Mouse (Mus musculus): ENCODE results near the gene Ttc39d. TPM values are rescaled to one million over a fixed set of nuclear protein-coding genes. Genes with fewer than 3 reads are reported as not detected.

The Ttc39d gene
- polyA plus RNA-seq, 1 experiment: 0.05 TPM

DNA sequence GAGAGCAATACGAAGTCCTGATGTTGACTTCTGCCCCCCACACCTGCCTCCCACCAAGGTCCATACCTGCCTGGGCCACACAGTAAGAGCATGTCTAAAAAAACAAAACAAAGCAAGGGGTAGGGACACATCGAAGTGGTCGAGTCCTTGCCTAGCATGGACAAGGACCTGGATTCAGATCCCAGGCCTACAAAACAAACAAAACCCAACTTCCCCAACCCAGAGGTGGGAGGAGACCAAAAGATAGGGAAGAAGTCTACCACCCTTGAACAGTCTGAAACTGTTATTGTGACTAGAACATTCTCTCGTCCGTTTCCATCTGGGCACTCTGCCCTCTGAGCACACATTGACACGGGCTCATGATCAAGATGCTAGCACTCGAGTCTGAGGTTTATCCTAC is 27.1 kb downstream of the Ttc39d start:
- 60% methylated on average over 7 of the region's 7 CpGs for WGBS
- TF ChIP-seq POLR2A (IDR thresholded peaks at IDR 0.05; ENCODE audit: low read depth, low read length): no peak
- TF ChIP-seq CTCF (conservative IDR thresholded peaks at IDR 0.05; ENCODE audit: insufficient read depth, insufficient read length, low read depth, low read length): no peak

DNA sequence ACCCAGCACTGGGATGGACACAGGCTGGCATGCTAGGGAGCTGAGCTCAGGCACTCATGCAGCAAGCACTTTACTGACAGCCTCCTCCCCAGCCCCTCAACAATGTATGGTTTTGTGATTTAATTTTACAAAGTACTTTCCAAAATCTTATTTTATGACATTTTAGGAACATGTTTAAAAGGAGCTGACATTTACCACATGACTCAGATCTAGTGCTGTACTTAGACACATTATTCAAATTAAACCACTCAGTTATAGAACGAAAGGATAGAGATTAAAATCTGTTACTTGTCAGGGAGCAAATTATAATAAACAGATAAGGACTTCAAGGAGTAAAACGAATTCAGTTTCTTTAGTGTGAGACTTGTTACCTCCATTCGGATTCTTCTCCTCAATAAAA is 28.2 kb downstream of the Ttc39d start:
- Histone ChIP-seq H3K27me3 (replicated peaks; ENCODE audit: control insufficient read depth, insufficient read depth, low read length) (no peaks in the 10 kb centered on the region), H3K4me3 (ENCODE audit: insufficient read depth, low read depth, low read length) (no peak overlapping the region), H3K27ac (ENCODE audit: insufficient read depth, low read depth, low read length) (no peak overlapping the region), H3K4me1 (ENCODE audit: control insufficient read depth, insufficient read depth, low read length) (no peaks in the 10 kb centered on the region), H3K36me3 (ENCODE audit: control insufficient read depth, insufficient read depth, low read length) (no peaks in the 10 kb centered on the region; the same call in 1 of the 2 replicates)
- TF ChIP-seq CTCF (conservative IDR thresholded peaks at IDR 0.05; ENCODE audit: insufficient read depth, insufficient read length, low read depth, low read length) (no peak), POLR2A (IDR thresholded peaks at IDR 0.05; ENCODE audit: low read depth, low read length) (no peak)
- DNase-seq: no peak
- WGBS: 66% methylated on average over 3 of the region's 3 CpGs

More for the DNA sequence above, 27.1 kb downstream of the Ttc39d start:
- H3K4me1 ChIP-seq (ENCODE audit: control insufficient read depth, insufficient read depth, low read length): no peaks in the 10 kb centered on the region
- no peak for DNase-seq
- no peak overlapping the region for H3K4me3 ChIP-seq (ENCODE audit: insufficient read depth, low read depth, low read length)
- no peaks in the 10 kb centered on the region for H3K27me3 ChIP-seq (replicated peaks; ENCODE audit: control insufficient read depth, insufficient read depth, low read length)
- H3K27ac ChIP-seq (ENCODE audit: insufficient read depth, low read depth, low read length): no peak overlapping the region
- H3K36me3 ChIP-seq (ENCODE audit: control insufficient read depth, insufficient read depth, low read length): no peaks in the 10 kb centered on the region

DNA sequence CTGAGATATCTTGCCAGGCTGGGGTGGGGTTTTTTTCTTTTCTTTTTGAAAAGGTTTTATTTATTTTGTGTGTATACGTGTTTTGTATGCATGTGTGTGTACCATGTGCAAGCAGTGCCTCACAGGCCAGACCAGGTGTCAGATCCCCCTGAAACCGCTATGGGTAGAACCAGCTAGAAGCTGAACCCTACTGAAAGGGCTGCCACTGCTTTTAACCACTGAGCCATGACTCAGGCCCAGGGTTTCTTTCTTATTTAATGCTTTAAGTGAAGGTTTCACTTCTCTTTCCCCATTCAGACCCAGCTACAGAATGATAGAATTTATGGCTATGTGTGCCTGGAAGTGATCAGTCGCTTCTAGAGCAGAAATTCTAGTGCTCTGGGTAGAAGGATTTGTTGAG is 29.5 kb downstream of the Ttc39d start:
- WGBS: 97% methylated on average over 3 of the region's 3 CpGs
- Histone ChIP-seq H3K4me3 (ENCODE audit: insufficient read depth, low read depth, low read length) (no peak overlapping the region), H3K36me3 (ENCODE audit: control insufficient read depth, insufficient read depth, low read length) (no peaks in the 10 kb centered on the region; the same call in none of the 2 replicates), H3K27ac (ENCODE audit: insufficient read depth, low read depth, low read length) (no peak overlapping the region), H3K27me3 (replicated peaks; ENCODE audit: control insufficient read depth, insufficient read depth, low read length) (no peaks in the 10 kb centered on the region), H3K4me1 (ENCODE audit: control insufficient read depth, insufficient read depth, low read length) (no peaks in the 10 kb centered on the region)
- no peak for DNase-seq
- TF ChIP-seq CTCF (conservative IDR thresholded peaks at IDR 0.05; ENCODE audit: insufficient read depth, insufficient read length, low read depth, low read length): no peak
- no peak for TF ChIP-seq POLR2A (IDR thresholded peaks at IDR 0.05; ENCODE audit: low read depth, low read length)

DNA sequence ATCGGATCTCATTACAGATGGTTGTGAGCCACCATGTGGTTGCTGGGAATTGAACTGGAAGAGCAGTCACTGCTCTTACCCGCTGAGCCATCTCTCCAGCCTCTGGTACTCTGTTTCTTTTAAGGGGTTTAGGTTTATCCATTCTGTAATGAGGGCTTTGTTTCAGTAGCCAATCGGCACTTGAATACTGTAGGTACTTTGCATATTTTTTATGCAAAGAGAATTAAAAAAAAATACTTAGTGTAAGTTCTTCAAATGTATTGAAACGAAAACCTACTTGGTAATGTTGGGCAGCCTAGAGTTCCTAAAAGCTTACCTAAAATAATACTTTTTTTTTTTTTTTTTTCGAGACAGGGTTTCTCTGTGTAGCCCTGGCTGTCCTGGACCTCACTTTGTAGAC is 30.2 kb downstream of the Ttc39d start:
- Histone ChIP-seq H3K27ac (ENCODE audit: insufficient read depth, low read depth, low read length) (no peak overlapping the region), H3K4me3 (ENCODE audit: insufficient read depth, low read depth, low read length) (no peak overlapping the region), H3K4me1 (ENCODE audit: control insufficient read depth, insufficient read depth, low read length) (no peaks in the 10 kb centered on the region), H3K36me3 (ENCODE audit: control insufficient read depth, insufficient read depth, low read length) (no peaks in the 10 kb centered on the region; the same call in none of the 2 replicates), H3K27me3 (replicated peaks; ENCODE audit: control insufficient read depth, insufficient read depth, low read length) (no peaks in the 10 kb centered on the region)
- 86% methylated on average over 5 of the region's 5 CpGs for WGBS
- TF ChIP-seq CTCF (conservative IDR thresholded peaks at IDR 0.05; ENCODE audit: insufficient read depth, insufficient read length, low read depth, low read length) (no peak), POLR2A (IDR thresholded peaks at IDR 0.05; ENCODE audit: low read depth, low read length) (no peak)
- no peak for DNase-seq

DNA sequence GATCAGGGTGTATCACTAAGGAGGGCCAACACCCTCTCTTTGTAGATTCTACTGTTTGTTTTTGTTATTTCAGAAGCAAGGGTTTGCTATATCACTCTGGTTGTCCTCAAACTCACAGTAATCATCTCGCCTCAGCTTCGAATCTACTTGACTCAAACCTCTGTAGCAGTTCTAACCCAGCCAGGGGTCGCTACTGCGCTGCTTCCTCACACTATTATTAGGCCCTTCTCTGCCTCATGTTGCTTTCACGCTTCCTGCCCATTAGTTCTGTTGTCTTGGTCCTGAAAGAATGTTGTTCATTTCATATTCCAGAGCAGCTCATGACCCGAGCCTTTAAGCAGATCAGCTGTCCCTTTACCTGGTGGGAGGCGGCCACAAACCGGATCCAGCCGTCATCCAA is 34.3 kb downstream of the Ttc39d start:
- WGBS: 86% methylated on average over 9 of the region's 9 CpGs
- H3K4me1 ChIP-seq (ENCODE audit: control insufficient read depth, insufficient read depth, low read length): no peaks in the 10 kb centered on the region
- no peaks in the 10 kb centered on the region for H3K27me3 ChIP-seq (replicated peaks; ENCODE audit: control insufficient read depth, insufficient read depth, low read length)
- H3K36me3 ChIP-seq (ENCODE audit: control insufficient read depth, insufficient read depth, low read length): peaks cover 1% of the 10 kb centered on the region
- no peak for TF ChIP-seq POLR2A (IDR thresholded peaks at IDR 0.05; ENCODE audit: low read depth, low read length)
- TF ChIP-seq CTCF (conservative IDR thresholded peaks at IDR 0.05; ENCODE audit: insufficient read depth, insufficient read length, low read depth, low read length): no peak
- H3K27ac ChIP-seq (ENCODE audit: insufficient read depth, low read depth, low read length): no peak overlapping the region
- no peak for DNase-seq
- no peak overlapping the region for H3K4me3 ChIP-seq (ENCODE audit: insufficient read depth, low read depth, low read length)

DNA sequence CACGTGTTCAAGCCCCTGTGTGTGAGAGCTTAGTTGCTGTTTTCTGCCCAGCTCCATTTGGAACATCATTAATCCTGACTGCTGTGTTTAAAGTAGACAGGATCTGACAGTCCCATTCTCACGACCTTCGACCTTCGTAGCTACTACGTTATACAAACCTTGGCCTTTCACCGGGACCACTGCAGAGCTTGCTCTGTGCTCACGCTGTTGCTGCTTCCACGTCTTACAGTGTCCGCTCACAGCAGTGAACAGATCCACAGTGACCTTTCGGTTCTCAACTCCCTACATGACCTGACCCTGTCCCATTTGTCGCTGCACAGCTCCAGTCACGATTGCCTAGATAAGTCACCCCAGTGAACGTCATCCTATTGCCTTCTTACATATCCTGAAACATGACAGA is 35.9 kb downstream of the Ttc39d start:
- Histone ChIP-seq H3K27me3 (replicated peaks; ENCODE audit: control insufficient read depth, insufficient read depth, low read length) (no peaks in the 10 kb centered on the region), H3K36me3 (ENCODE audit: control insufficient read depth, insufficient read depth, low read length) (peaks cover 1% of the 10 kb centered on the region)

DNA sequence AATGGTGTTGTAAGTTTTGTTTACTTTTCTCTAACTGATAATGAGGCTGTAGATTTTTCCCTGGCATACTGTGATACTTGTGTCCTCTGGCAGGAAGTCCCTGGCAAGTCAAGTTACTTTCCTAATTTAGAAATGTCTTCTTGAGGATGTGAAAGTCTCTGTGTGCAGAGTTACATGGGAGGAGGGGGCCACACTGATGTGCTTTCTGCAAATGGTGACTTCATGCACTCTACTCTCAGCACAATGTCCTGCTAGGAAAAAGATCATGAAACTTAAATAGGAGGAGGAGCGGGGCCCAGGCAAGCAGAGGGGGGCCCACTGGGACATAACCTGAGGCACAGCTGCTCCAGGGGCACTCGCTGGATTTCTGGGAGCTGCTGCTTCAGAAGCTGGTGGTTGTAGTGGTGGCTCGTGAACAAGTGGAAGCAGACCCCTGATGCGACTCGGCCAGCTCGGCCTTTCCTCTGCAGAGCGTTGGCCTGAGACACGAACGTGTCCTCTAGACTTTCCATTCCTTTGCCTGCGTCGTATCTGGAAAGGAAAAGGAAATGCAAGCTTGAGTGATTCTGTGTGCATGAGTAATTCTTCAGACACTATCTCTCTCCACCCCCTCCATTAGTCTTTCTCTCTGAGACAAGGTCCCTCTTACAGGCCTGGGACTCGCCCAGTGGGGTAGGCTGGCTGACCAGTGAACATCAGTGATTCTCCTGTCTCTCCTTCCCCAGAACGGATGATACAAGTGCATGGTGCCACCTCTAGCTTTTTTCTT is 45.7 kb downstream of the Ttc39d start:
- H3K36me3 ChIP-seq (ENCODE audit: control insufficient read depth, insufficient read depth, low read length): peaks cover 6% of the 10 kb centered on the region
- no peaks in the 10 kb centered on the region for H3K4me1 ChIP-seq (ENCODE audit: control insufficient read depth, insufficient read depth, low read length)
- 43% methylated on average over 13 of the region's 13 CpGs for WGBS
- peak; percentile 14 for DNase-seq
- H3K27ac ChIP-seq (ENCODE audit: insufficient read depth, low read depth, low read length): 0 out of 2 replicates have a peak overlapping the region, but pooled peaks have one; percentile 47
- TF ChIP-seq POLR2A (IDR thresholded peaks at IDR 0.05; ENCODE audit: low read depth, low read length): no peak
- no peaks in the 10 kb centered on the region for H3K27me3 ChIP-seq (replicated peaks; ENCODE audit: control insufficient read depth, insufficient read depth, low read length)
- H3K4me3 ChIP-seq (ENCODE audit: insufficient read depth, low read depth, low read length): no peak overlapping the region

More for the DNA sequence above, 35.9 kb downstream of the Ttc39d start:
- no peaks in the 10 kb centered on the region for H3K4me1 ChIP-seq (ENCODE audit: control insufficient read depth, insufficient read depth, low read length)
- DNase-seq: no peak
- H3K4me3 ChIP-seq (ENCODE audit: insufficient read depth, low read depth, low read length): no peak overlapping the region
- TF ChIP-seq POLR2A (IDR thresholded peaks at IDR 0.05; ENCODE audit: low read depth, low read length) (no peak), CTCF (conservative IDR thresholded peaks at IDR 0.05; ENCODE audit: insufficient read depth, insufficient read length, low read depth, low read length) (no peak)
- H3K27ac ChIP-seq (ENCODE audit: insufficient read depth, low read depth, low read length): no peak overlapping the region
- 69% methylated on average over 13 of the region's 13 CpGs for WGBS
